ENCODE assay signal across 16 mouse cellular contexts in genomic region chr11:68134494-68134893, GRCm38 (mm10).
"Had no signal": no experiment of that assay in that cellular context is flagged by ENCODE, and none has a peak within 500 bp of the region (broad histone marks: within the 10 kb centered on the region; RNA-seq: fewer than 3 reads in every experiment).

No protein-coding gene starts in this region.

- H3K4me3 ChIP-seq: kidney, embryonic 15.5 days; limb, embryonic 15.5 days; liver, embryonic 12.5 days; midbrain, embryonic 15.5 days; neural tube, embryonic 12.5 days had no signal

- DNase-seq: kidney, adult 2 months; kidney, postnatal 14 days; layer of hippocampus, adult 9-11 months; layer of hippocampus, postnatal 36 days; retina, postnatal 1 day; right cerebral cortex, postnatal 4 days; spleen, adult 18-20 months; thymus, adult 18-20 months; thymus, postnatal 14 days had no signal

- H3K27ac ChIP-seq: kidney, embryonic 15.5 days; limb, embryonic 15.5 days; liver, embryonic 12.5 days; midbrain, embryonic 15.5 days; neural tube, embryonic 12.5 days had no signal

- H3K9ac ChIP-seq: kidney, embryonic 15.5 days; limb, embryonic 15.5 days; liver, embryonic 12.5 days; midbrain, embryonic 15.5 days; neural tube, embryonic 12.5 days had no signal

- H3K36me3 ChIP-seq: kidney, embryonic 15.5 days; limb, embryonic 15.5 days; liver, embryonic 12.5 days; midbrain, embryonic 15.5 days; neural tube, embryonic 12.5 days had no signal

- H3K27me3 ChIP-seq: kidney, embryonic 15.5 days; limb, embryonic 15.5 days; liver, embryonic 12.5 days; midbrain, embryonic 15.5 days; neural tube, embryonic 12.5 days had no signal

- ATAC-seq: intestine, embryonic 16.5 days; liver, embryonic 12.5 days; midbrain, embryonic 15.5 days had no signal

- H3K4me1 ChIP-seq: liver, embryonic 12.5 days; midbrain, embryonic 15.5 days had no signal

- H3K4me2 ChIP-seq: limb, embryonic 15.5 days; liver, embryonic 12.5 days; midbrain, embryonic 11.5 days; midbrain, embryonic 15.5 days; neural tube, embryonic 12.5 days had no signal

- H3K9me3 ChIP-seq: kidney, embryonic 15.5 days; limb, embryonic 15.5 days; liver, embryonic 12.5 days; midbrain, embryonic 15.5 days; neural tube, embryonic 12.5 days had no signal
